Mouse (Mus musculus): ENCODE data around the gene Phtf2.
"Not testable (repeated sequence)": the region's sequence is repeated elsewhere in the genome, so short reads cannot be mapped to it uniquely, and the experiment has no call there.

DNA sequence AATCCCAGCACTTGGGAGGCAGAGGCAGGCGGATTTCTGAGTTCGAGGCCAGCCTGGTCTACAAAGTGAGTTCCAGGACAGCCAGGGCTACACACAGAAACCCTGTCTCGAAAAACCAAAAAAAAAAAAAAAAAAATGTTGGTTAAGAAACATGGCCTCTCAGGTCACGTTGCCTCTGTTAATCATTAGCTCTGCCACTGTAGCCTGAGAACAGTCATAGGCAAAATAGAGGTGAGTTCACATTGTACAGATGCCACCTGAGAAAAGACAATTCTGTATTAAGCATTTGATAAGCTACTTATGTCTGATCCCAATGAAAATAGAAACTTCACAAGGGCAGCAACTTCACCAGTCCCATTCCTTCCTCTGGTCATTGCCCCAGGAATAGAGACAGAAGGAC, 158.7 kb downstream of the Phtf2 start:
- not testable (repeated sequence) for TF ChIP-seq CTCF (IDR thresholded peaks at IDR 0.05; ENCODE audit: borderline replicate concordance, insufficient read depth, low read depth, low read length); POLR2A (IDR thresholded peaks at IDR 0.05; ENCODE audit: borderline replicate concordance, insufficient read depth, low read length)

All from cerebellum, adult 2 months (tissue).